Mouse (Mus musculus) c-Kit-positive CD71-positive TER-119-negative erythroid progenitor cells, embryonic 14.5 days (primary cell): Measurements from ENCODE around the gene Rpsa.
A peak's percentile ranks its signal among the peaks of the same experiment; 100 is the strongest.

Experiments used
- DNase-seq: peaks from one replicate; pipeline ENCODE4 v3.0.0-alpha.2; 2013; ENCODE audit warnings: low read depth

Rpsa gene

DNA sequence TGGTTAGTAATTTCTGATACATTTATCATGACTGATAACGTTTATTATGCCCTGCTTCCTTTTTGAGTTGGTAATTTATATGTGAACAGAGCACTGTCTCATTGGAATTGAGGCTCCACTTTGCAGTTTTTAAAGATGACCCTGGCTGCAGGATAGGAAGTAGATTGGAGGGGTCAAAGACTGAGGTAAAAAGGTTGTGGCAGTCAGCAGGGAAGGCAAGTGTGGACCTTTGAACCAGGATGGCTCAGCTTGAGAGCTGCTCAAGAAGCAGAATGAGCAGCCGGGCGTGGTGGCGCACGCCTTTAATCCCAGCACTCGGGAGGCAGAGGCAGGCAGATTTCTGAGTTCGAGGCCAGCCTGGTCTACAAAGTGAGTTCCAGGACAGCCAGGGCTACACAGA is 14.0 kb upstream of the Rpsa start:
- DNase-seq = no peak

- DNase-seq = no peak
These were observed 13.3 kb upstream of the Rpsa start for GRCm38 (mm10) chr9:120114051-120114788.

DNA sequence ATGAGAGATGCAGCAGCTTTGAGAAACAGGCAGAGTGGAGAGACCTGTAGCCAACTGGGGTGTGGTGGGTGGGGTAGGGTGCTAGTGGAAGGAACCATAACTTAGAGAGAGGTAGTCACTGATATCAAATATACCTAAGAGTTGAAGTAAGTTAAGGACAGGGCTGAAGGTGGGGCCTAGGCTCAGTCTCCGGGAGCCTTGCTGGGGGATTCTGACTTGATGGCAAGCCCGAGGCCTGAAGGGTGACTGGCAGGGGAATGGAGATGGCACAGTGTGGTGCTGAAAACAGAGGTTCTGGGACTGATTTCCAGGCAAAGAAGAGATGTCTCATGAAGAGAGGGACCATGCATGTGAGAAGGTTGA is 12.7 kb upstream of the Rpsa start:
- no peak for DNase-seq

DNA sequence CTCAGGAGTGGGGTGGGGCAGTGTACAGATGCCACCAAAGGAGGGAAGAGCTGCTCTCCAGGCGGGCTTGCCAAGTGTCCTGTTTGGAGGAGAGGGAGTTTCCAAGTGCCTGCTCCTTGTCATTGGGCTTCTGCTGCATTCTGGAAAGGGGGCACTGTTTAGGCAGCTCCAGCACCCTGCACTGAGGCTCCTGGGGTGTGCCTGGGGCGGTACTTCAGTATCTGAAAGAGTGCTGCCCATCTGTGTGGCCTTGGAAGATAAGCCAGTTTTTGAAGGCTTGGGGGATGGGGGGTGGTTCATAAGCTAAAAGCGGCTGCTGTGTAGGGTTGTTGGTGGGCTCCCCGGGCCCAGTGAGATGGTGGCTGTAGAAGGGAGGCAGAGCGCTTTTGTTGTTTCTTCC is 11.9 kb upstream of the Rpsa start:
- peak; percentile 86 for DNase-seq

DNA sequence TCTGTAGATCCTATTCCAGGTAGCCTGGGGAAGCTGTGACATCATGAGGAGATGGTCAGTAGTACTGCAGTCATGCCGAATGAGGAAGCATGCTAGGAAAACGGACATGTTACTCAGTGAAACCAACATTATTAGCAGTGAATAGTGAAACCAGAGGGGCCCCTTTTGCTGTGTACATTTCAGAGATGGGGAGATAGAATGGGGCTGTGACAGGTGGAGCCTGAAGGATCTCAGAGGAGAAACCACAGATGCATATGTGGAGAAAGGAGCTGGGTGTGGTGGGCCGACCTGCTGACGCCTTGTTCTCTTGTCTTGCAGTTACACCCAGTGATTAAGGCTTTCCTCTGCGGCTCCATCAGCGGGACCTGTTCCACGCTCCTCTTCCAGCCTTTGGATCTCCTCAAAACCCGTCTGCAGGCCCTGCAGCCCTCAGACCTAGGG is 11.3 kb upstream of the Rpsa start:
- peak; percentile 68 for DNase-seq

DNA sequence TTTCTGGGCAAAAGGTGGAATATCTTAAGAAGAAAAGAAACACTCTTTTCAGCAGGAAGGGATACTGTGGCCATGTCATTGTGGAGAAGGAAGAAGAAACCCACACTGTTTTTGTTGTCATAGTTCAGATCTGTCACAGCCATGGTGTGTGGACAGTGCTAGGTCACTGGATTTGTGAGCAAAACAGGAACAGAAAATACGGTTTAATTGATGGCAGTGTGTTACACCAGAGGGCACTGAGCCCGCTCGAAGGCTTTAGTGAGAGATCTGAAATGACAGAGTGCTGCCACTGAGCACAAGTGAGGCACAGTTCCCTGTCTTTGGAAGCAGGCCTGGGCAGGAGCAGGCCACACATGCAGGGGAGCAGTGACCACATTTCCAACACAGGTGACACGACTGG is 9.3 kb upstream of the Rpsa start:
- no peak for DNase-seq

GRCm38 (mm10) chr9:120120503-120120902 is 7.0 kb upstream of the Rpsa start:
- DNase-seq = no peak

GRCm38 (mm10) chr9:120126868-120127267 is 621 bp upstream of the Rpsa start:
- no peak for DNase-seq

- no peak for DNase-seq
These were observed 1.8 kb downstream of the Rpsa start for GRCm38 (mm10) chr9:120129276-120129675.

GRCm38 (mm10) chr9:120131784-120132288 is 4.3 kb downstream of the Rpsa start:
- no peak for DNase-seq

DNA sequence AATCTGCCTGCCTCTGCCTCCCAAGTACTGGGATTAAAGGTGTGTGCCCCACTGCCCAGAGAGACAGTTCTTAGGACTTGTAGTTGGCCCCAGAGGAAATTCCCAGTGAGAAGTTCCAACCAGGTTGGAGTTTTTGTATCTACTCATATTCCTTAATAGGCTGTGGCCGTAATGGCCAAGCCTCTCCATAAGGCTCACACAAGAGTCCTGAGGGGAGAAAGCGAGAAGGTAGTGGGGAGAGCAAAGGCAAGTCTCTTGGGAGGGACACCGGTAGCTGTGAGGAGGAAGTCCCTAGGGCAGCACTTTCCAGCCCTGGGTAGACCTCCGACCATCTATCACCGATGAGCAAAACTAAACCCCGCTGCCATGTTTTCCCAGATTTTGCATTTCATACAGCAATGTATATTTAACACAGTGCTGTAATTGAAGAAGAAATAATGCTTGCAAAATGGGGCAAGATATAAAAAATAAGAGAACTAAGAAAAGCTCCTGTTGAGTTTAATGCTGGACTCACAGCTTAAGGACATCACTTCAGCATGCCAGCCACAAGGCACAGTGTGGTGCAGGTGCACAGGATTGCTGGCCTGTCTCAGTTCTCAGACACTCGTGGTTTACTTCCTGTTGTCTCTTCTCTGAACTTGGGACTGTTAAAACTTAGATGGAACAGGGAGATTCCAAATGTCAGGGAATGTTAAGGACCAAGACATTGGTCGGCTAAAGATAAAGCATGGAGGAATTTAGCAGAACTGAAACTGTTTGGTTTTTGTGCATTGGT is 5.7 kb downstream of the Rpsa start:
- no peak for DNase-seq

GRCm38 (mm10) chr9:120133755-120134475 is 6.4 kb downstream of the Rpsa start:
- no peak for DNase-seq

DNA sequence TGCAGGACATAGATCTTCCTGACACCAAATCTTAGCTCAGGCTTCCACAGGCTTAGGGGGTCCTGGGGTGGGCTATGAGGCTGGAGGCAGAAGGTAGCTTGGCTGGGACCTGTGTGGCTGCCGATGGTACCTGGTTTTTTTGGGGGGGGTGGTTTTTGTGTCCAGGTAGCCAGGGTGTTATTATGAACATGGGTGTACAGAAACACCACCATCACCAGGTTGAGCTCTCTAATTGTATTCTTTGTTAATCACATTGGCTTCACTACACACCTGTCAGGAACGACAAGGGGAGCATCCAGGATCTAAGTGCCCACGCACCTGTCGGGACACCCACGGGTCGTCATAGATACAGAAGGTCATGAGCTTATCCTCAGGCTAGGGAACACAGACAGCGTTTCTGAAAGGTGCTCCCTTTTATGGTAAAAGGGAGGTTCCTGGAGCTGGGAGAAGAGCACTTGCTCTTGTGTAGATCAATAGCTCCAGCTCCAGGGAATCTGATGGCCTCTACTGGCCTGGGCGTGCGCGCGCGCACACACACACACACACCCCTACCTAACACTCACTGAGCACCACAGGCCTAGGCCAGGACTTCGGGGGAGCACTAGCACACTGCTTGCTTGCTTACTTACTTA is 7.2 kb downstream of the Rpsa start:
- no peak for DNase-seq

DNA sequence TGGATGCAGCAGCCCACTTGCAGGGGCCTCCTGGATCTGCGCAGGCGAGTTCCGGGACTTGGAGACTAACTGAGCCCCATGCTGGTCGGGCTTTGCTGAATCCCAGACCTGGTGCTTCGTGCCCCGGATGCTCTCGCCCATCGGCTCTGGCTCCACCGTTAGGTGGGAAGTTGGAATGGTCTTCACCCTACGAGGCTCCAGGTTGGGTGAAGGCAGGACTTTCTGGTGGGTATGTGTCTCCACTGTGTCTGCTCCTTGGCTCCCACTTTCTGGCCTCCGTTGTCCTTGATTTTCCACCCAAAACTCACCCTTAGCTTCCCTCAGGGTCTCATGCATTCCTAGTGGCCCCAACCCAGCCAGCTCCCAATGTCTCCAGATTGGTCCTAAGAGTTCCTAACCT is 8.0 kb downstream of the Rpsa start:
- no peak for DNase-seq

DNA sequence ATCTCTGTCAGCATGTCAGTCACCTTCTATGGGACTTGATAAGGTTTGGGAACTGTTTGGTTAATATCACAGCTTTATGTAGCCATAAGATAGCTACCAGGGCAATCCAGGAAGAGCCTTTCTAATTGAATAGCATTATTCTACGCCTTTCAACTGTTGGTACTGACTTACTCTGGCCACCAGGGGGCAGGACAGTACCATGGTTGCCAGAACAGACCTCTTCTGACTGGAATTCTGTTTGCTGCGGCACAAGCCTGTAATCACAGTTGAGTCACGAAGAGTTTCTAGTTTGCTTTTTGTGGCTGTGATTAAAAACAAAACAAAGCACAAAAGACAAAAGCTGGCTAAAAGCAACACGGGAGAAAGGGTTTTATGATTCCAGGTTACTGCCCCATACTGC is 13.2 kb downstream of the Rpsa start:
- peak; percentile 59 for DNase-seq

DNA sequence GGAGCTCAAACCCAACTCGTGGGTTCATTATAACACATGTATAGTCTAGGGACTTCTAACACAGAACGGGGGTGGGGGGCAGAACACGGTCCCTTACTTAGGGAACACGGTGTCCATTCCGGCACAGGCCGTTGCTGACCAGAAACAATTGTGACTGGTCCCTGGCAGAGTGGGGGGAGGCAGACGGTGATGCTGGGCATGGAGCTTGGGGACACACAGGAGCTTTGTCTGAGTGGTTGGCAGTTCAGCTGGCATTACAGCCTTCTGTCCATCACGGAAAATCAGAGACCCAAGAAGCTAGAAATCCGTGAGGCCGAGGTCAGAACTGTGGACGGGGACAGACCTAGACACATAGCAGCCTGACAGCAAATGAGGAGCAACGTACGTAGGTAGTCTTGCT is 17.0 kb downstream of the Rpsa start:
- DNase-seq = no peak

DNA sequence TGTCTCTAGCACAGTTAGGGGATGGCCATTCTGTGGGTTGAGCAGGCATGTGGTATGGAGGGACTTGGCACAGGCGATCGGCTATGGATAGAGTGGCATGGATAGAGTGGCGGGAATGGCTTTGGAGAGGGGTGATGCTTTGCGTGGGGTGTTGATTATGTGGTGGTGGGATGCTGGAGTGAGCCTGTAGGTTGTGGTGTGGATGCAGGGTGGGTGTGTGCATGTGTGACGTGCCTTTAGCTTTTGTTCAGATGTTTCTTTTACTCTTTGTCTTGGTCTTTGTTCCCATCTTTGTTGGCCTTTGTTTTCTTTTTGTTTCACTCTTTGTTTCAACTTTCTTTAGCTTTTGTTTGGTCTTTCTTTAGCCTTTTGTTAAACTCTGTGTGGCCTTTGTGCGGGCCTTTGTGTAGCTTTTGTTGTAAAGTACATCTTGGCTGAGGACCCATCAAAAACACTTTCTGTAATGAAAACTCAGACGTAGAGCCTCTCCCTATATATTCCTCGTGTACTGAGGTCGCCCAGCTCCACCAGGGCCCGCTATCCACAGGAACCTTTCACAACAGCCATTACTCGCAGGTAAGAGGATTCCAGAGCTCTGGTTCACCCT is 21.8 kb downstream of the Rpsa start, which contains the start of gene Mobp:
Mobp (plus strand) TSS at position 486 of the 607 bp plus-strand sequence.
- no peak for DNase-seq

DNA sequence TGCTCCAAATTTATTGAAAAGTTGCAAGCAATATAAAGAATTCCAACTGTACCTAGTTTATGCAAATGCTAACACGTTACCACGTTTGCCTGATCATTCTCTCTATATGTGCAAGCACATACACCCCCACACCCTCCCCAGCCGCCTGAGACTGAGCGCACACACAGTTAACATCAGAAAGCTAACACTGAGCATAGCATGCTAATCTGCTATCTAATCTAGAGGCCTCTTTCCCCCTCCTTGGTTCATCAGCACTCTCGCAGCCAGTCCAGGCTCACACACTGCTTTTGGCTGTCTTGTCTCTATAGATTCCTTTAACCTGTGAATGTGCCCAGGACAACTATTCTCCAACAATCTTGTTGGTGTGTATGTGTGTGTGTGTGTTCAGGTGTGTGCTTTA is 23.7 kb downstream of the Rpsa start:
- no peak for DNase-seq

DNA sequence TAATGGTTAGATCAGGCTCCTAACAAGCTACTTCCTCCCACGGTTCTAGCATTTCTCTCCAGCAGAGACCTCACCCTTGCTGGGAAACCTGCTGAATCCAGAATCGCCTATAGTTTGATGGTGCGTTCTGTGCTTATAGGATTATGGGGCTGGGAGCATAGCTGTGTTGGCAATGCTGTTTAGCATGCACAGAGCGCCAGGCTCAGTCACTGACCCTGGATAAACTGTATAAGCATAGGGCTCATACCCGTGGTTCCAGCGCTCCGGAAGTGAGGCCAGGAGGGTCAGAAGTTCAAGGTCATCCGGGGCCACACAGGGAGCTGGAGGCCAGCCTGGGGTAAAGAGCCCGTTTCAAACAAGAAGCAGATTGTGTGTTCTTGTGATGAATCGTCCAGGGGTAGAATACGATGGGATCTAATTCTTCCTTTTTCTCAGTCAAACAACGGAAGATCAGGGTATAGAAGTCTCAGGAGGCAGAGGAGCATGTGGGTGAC is 24.5 kb downstream of the Rpsa start:
- no peak for DNase-seq

DNA sequence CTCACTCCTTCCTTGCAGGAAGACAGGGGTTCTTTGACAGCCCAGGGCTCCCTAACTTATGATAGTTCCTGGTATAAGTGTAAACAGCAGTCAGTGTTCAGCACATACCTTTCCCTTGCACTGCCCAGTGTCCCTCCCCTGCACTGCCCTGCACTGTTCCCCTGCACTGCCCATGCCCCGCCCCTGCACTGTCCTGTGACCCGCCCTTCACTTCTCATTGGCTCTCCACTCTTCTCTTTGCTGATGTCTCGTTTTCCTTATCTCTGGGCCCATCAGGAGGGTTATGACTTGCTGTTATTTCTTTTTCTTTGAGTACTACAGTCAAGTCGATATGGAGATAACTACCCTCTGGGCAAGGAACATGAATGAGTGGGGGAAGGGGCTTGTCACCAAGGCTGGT is 30.6 kb downstream of the Rpsa start:
- DNase-seq = no peak

- DNase-seq = no peak
These were observed 36.4 kb downstream of the Rpsa start for GRCm38 (mm10) chr9:120163862-120164261.

- DNase-seq = no peak
These were observed 40.3 kb downstream of the Rpsa start for GRCm38 (mm10) chr9:120167826-120168225.
